Mouse (Mus musculus) hindbrain, embryonic 12.5 days (tissue): ENCODE results near the gene Utp11. TPM values are rescaled to one million over a fixed set of nuclear protein-coding genes. Genes with fewer than 3 reads are reported as not detected.

Experiments
- ATAC-seq: fragments of 200-750 bp; cut with Nextera tagmentation; 2 replicates; pipeline ENCODE4 v1.8.0; 2017; ENCODE audit warnings: moderate TSS enrichment; ENCODE audit not compliant: low FRiP score
- H3K27ac ChIP-seq: fragments of 300-500 bp; sonication (generic); 2 replicates; pipeline ENCODE4 v1.5.1; 2016; ENCODE audit warnings: mild to moderate bottlenecking
- H3K27me3 ChIP-seq: fragments of 300-500 bp; sonication (generic); 2 replicates; pipeline ENCODE4 v1.6.1; 2016; ENCODE audit warnings: mild to moderate bottlenecking
- H3K36me3 ChIP-seq: fragments of 300-500 bp; sonication (generic); 2 replicates; pipeline ENCODE4 v1.6.1; 2016; ENCODE audit warnings: mild to moderate bottlenecking
- H3K4me1 ChIP-seq: fragments of 300-500 bp; sonication (generic); 2 replicates; pipeline ENCODE4 v1.6.1; 2016
- H3K4me2 ChIP-seq: fragments of 300-500 bp; sonication (generic); replicated peaks from 2 replicates; pipeline ENCODE4 v1.6.1; 2016; ENCODE audit warnings: mild to moderate bottlenecking
- H3K4me3 ChIP-seq: fragments of 300-500 bp; sonication (generic); 2 replicates; pipeline ENCODE4 v1.5.1; 2016; ENCODE audit warnings: mild to moderate bottlenecking
- H3K9ac ChIP-seq: fragments of 300-500 bp; sonication (generic); 2 replicates; pipeline ENCODE4 v1.6.1; 2016; ENCODE audit warnings: mild to moderate bottlenecking, moderate library complexity
- H3K9me3 ChIP-seq: fragments of 300-500 bp; sonication (generic); replicated peaks from 2 replicates; pipeline ENCODE4 v1.6.1; 2016; ENCODE audit warnings: mild to moderate bottlenecking
- WGBS: fragments of 180-500 bp; shearing (Covaris S2); methylation state at CpG from one replicate; pipeline ENCODE4 v1.1.7; 2016; 5-methylcytosine and 5-hydroxymethylcytosine counted together
- polyA plus RNA-seq: library from polyadenylated mRNA; unstranded; fragments of >200 nt; fragmentation: Nextera tagmentation; extraction: Ambion mirVana; gene quantifications from 2 replicates; pipeline ENCODE4 v1.2.1, GENCODE M21; 2016

The Utp11 gene
- polyA plus RNA-seq, 1 experiment from 2014 or later: 60.7 TPM

GRCm38 (mm10) chr4:124701916-124702315 is 8.5 kb upstream of the Utp11 start:
- WGBS: 62% methylated on average over 4 of the region's 5 CpGs
- H3K36me3 ChIP-seq: no peaks in the 10 kb centered on the region
- H3K27ac ChIP-seq: no peak overlapping the region
- peaks cover 43% of the 10 kb centered on the region for H3K27me3 ChIP-seq
- H3K4me1 ChIP-seq: peaks cover 52% of the 10 kb centered on the region
- H3K9ac ChIP-seq: 0 out of 2 replicates have a peak overlapping the region, but pooled peaks have one; percentile 76
- peak overlapping the region; percentile 61 for H3K4me3 ChIP-seq
- peak overlapping the region; percentile 96 for H3K4me2 ChIP-seq
- no peaks in the 10 kb centered on the region for H3K9me3 ChIP-seq
- no peak for ATAC-seq

GRCm38 (mm10) chr4:124701052-124701845 is 7.8 kb upstream of the Utp11 start:
- Histone ChIP-seq H3K27ac (peak overlapping the region; percentile 68; the same call in 1 of the 2 replicates), H3K9ac (peak overlapping the region; percentile 76), H3K27me3 (peaks cover 44% of the 10 kb centered on the region), H3K4me3 (peak overlapping the region; percentile 61), H3K4me2 (peak overlapping the region; percentile 96), H3K36me3 (no peaks in the 10 kb centered on the region), H3K4me1 (peaks cover 52% of the 10 kb centered on the region), H3K9me3 (no peaks in the 10 kb centered on the region)
- ATAC-seq: peak; percentile 4; the same call in 1 of the 2 replicates
- WGBS: 2% methylated on average over 22 of the region's 22 CpGs

- peak; percentile 53 for ATAC-seq
- H3K27me3 ChIP-seq: peaks cover 49% of the 10 kb centered on the region
- WGBS: under 1% methylated on average over 50 of the region's 59 CpGs
- peak within 1 kb of the TSS; percentile 68; the same call in 1 of the 2 replicates for H3K27ac ChIP-seq
- H3K4me1 ChIP-seq: peaks cover 53% of the 10 kb centered on the region
- H3K4me3 ChIP-seq: peak within 1 kb of the TSS; percentile 61
- peak within 1 kb of the TSS; percentile 96 for H3K4me2 ChIP-seq
- H3K36me3 ChIP-seq: no peaks in the 10 kb centered on the region
- H3K9ac ChIP-seq: peak within 1 kb of the TSS; percentile 76
- no peaks in the 10 kb centered on the region for H3K9me3 ChIP-seq
Observed at GRCm38 (mm10) chr4:124700248-124700971, 7.0 kb upstream of the Utp11 start, which contains the start of gene Fhl3. Gene Fhl3, plus strand, starts transcription at chr4:124700701.

- Histone ChIP-seq H3K9me3 (no peaks in the 10 kb centered on the region), H3K36me3 (no peaks in the 10 kb centered on the region), H3K27me3 (peaks cover 54% of the 10 kb centered on the region), H3K4me3 (peak overlapping the region; percentile 61; the same call in 1 of the 2 replicates), H3K4me2 (peak overlapping the region; percentile 96), H3K4me1 (peaks cover 47% of the 10 kb centered on the region), H3K9ac (no peak overlapping the region), H3K27ac (no peak overlapping the region)
- no peak for ATAC-seq
- 4% methylated on average over 6 of the region's 6 CpGs for WGBS
Observed at GRCm38 (mm10) chr4:124699791-124700190, 6.4 kb upstream of the Utp11 start.

- H3K4me2 ChIP-seq: 0 out of 2 replicates have a peak overlapping the region, but pooled peaks have one; percentile 5
- no peaks in the 10 kb centered on the region for H3K9me3 ChIP-seq
- WGBS: 13% methylated on average over 18 of the region's 18 CpGs
- peaks cover 35% of the 10 kb centered on the region for H3K27me3 ChIP-seq
- no peak overlapping the region for H3K9ac ChIP-seq
- no peak overlapping the region for H3K27ac ChIP-seq
- no peaks in the 10 kb centered on the region for H3K36me3 ChIP-seq
- no peak overlapping the region for H3K4me3 ChIP-seq
- H3K4me1 ChIP-seq: peaks cover 30% of the 10 kb centered on the region
- ATAC-seq: no peak
Observed at GRCm38 (mm10) chr4:124695786-124696516, 2.6 kb upstream of the Utp11 start.

- H3K27me3 ChIP-seq: peaks cover 22% of the 10 kb centered on the region
- no peak overlapping the region for H3K4me3 ChIP-seq
- H3K9me3 ChIP-seq: no peaks in the 10 kb centered on the region
- H3K9ac ChIP-seq: no peak overlapping the region
- H3K27ac ChIP-seq: no peak overlapping the region
- peaks cover 16% of the 10 kb centered on the region for H3K4me1 ChIP-seq
- no peak for ATAC-seq
- no peak overlapping the region for H3K4me2 ChIP-seq
- H3K36me3 ChIP-seq: no peaks in the 10 kb centered on the region
- 85% methylated on average over 2 of the region's 2 CpGs for WGBS
Observed at GRCm38 (mm10) chr4:124694572-124694971, 1.2 kb upstream of the Utp11 start.

- Histone ChIP-seq H3K27ac (no peak overlapping the region), H3K4me2 (peak overlapping the region; percentile 66), H3K4me1 (peaks cover 14% of the 10 kb centered on the region), H3K9me3 (no peaks in the 10 kb centered on the region), H3K9ac (peak overlapping the region; percentile 84), H3K36me3 (no peaks in the 10 kb centered on the region), H3K27me3 (peaks cover 16% of the 10 kb centered on the region), H3K4me3 (peak overlapping the region; percentile 75)
- no peak for ATAC-seq
- 70% methylated on average over 3 of the region's 3 CpGs for WGBS
Observed at GRCm38 (mm10) chr4:124692416-124692861, 961 bp downstream of the Utp11 start.

- no peak overlapping the region for H3K27ac ChIP-seq
- ATAC-seq: no peak
- H3K36me3 ChIP-seq: 0 out of 2 replicates have a peak, but pooled peaks cover 5% of the 10 kb centered on the region
- peaks cover 16% of the 10 kb centered on the region for H3K27me3 ChIP-seq
- no peak overlapping the region for H3K4me2 ChIP-seq
- no peak overlapping the region for H3K4me3 ChIP-seq
- H3K9me3 ChIP-seq: no peaks in the 10 kb centered on the region
- H3K9ac ChIP-seq: peak overlapping the region; percentile 18; the same call in 1 of the 2 replicates
- 90% methylated on average over 8 of the region's 8 CpGs for WGBS
- peaks cover 14% of the 10 kb centered on the region for H3K4me1 ChIP-seq
Observed at GRCm38 (mm10) chr4:124691455-124691854, 1.9 kb downstream of the Utp11 start.

GRCm38 (mm10) chr4:124685897-124686402 is 7.5 kb downstream of the Utp11 start:
- ATAC-seq: no peak
- H3K27me3 ChIP-seq: no peaks in the 10 kb centered on the region
- 89% methylated on average over 8 of the region's 8 CpGs for WGBS
- no peak overlapping the region for H3K9ac ChIP-seq
- H3K4me3 ChIP-seq: no peak overlapping the region
- peaks cover 46% of the 10 kb centered on the region for H3K36me3 ChIP-seq
- no peak overlapping the region for H3K27ac ChIP-seq
- H3K9me3 ChIP-seq: no peaks in the 10 kb centered on the region
- no peak overlapping the region for H3K4me2 ChIP-seq
- H3K4me1 ChIP-seq: no peaks in the 10 kb centered on the region

GRCm38 (mm10) chr4:124685453-124685852 is 7.9 kb downstream of the Utp11 start:
- H3K4me1 ChIP-seq: no peaks in the 10 kb centered on the region
- WGBS: 89% methylated on average over 8 of the region's 8 CpGs
- peaks cover 50% of the 10 kb centered on the region for H3K36me3 ChIP-seq

GRCm38 (mm10) chr4:124685004-124685403 is 8.4 kb downstream of the Utp11 start:
- H3K4me3 ChIP-seq: no peak overlapping the region
- no peaks in the 10 kb centered on the region for H3K27me3 ChIP-seq
- ATAC-seq: no peak
- H3K9ac ChIP-seq: no peak overlapping the region
- WGBS: 82% methylated on average over 4 of the region's 4 CpGs
- peaks cover 55% of the 10 kb centered on the region for H3K36me3 ChIP-seq
- H3K27ac ChIP-seq: no peak overlapping the region
- H3K4me2 ChIP-seq: no peak overlapping the region
- H3K9me3 ChIP-seq: no peaks in the 10 kb centered on the region
- H3K4me1 ChIP-seq: no peaks in the 10 kb centered on the region

More at GRCm38 (mm10) chr4:124685453-124685852, 7.9 kb downstream of the Utp11 start:
- Histone ChIP-seq H3K9me3 (no peaks in the 10 kb centered on the region), H3K27ac (no peak overlapping the region), H3K4me2 (no peak overlapping the region), H3K27me3 (no peaks in the 10 kb centered on the region), H3K9ac (no peak overlapping the region), H3K4me3 (no peak overlapping the region)
- no peak for ATAC-seq
